Mouse (Mus musculus) spleen, adult 12 weeks (tissue): Measurements from ENCODE around the gene Myl6b.
"Not testable (repeated sequence)": the region's sequence is repeated elsewhere in the genome, so short reads cannot be mapped to it uniquely, and the experiment has no call there.

Experiments
- DNase-seq: peaks from one replicate; pipeline ENCODE4 v3.0.0; 2022; ENCODE audit warnings: low spot score

The Myl6b gene

GRCm38 (mm10) chr10:128518833-128519232 is 20.3 kb upstream of the Myl6b start:
- DNase-seq: peak; percentile 44

GRCm38 (mm10) chr10:128516677-128517076 is 18.2 kb upstream of the Myl6b start:
- no peak for DNase-seq

- no peak for DNase-seq
These were observed 17.5 kb upstream of the Myl6b start for GRCm38 (mm10) chr10:128516029-128516428.

GRCm38 (mm10) chr10:128515044-128515443 is 16.6 kb upstream of the Myl6b start:
- DNase-seq: no peak

GRCm38 (mm10) chr10:128511761-128512160 is 13.3 kb upstream of the Myl6b start:
- no peak for DNase-seq

GRCm38 (mm10) chr10:128511189-128511588 is 12.7 kb upstream of the Myl6b start:
- DNase-seq: no peak

GRCm38 (mm10) chr10:128510301-128510700 is 11.8 kb upstream of the Myl6b start:
- DNase-seq: no peak

GRCm38 (mm10) chr10:128509831-128510230 is 11.3 kb upstream of the Myl6b start:
- no peak for DNase-seq

GRCm38 (mm10) chr10:128509203-128509602 is 10.7 kb upstream of the Myl6b start:
- DNase-seq: no peak

GRCm38 (mm10) chr10:128508260-128508659 is 9.8 kb upstream of the Myl6b start:
- no peak for DNase-seq

- DNase-seq: no peak
These were observed 7.5 kb upstream of the Myl6b start for GRCm38 (mm10) chr10:128505974-128506373.

- DNase-seq: not testable (repeated sequence)
These were observed 6.8 kb upstream of the Myl6b start for GRCm38 (mm10) chr10:128505371-128505667.

- no peak for DNase-seq
These were observed 6.3 kb upstream of the Myl6b start for GRCm38 (mm10) chr10:128504641-128505370.

- no peak for DNase-seq
These were observed 5.5 kb upstream of the Myl6b start for GRCm38 (mm10) chr10:128504012-128504411.

- no peak for DNase-seq
These were observed 5.0 kb upstream of the Myl6b start for GRCm38 (mm10) chr10:128503532-128503931.

GRCm38 (mm10) chr10:128502341-128502740 is 3.9 kb upstream of the Myl6b start:
- no peak for DNase-seq

- DNase-seq: peak; percentile 37
These were observed 709 bp upstream of the Myl6b start for GRCm38 (mm10) chr10:128499116-128499671.

GRCm38 (mm10) chr10:128497134-128497737 is 1.2 kb downstream of the Myl6b start:
- DNase-seq: no peak

GRCm38 (mm10) chr10:128496509-128497077 is 1.9 kb downstream of the Myl6b start:
- no peak for DNase-seq

GRCm38 (mm10) chr10:128495903-128496302 is 2.6 kb downstream of the Myl6b start:
- DNase-seq: no peak

GRCm38 (mm10) chr10:128495270-128495669 is 3.2 kb downstream of the Myl6b start:
- DNase-seq: no peak

GRCm38 (mm10) chr10:128494667-128495245 is 3.7 kb downstream of the Myl6b start:
- no peak for DNase-seq
